16 mouse cellular contexts compared by ENCODE assay signal in genomic region chr10:95839803-95840202, GRCm38 (mm10). TPM values are rescaled to one million over a fixed set of nuclear protein-coding genes. Genes with fewer than 3 reads are reported as not detected.
"Had no signal": no experiment of that assay in that cellular context is flagged by ENCODE, and none has a peak within 500 bp of the region (broad histone marks: within the 10 kb centered on the region; RNA-seq: fewer than 3 reads in every experiment).

No protein-coding gene starts in this region.

- H3K27ac ChIP-seq: left cerebral cortex, adult 2 months; limb, embryonic 10.5 days; liver, embryonic 14.5 days; midbrain, embryonic 13.5 days had no signal

- H3K36me3 ChIP-seq: limb, embryonic 10.5 days; midbrain, embryonic 13.5 days had no signal

- ATAC-seq: intestine, embryonic 16.5 days; lung, postnatal 0 days; midbrain, embryonic 13.5 days had no signal

- DNase-seq: lung, adult 2 months; lung, postnatal 36 days; right cerebral cortex, adult 18-20 months; right cerebral cortex, postnatal 25 days; thymus, postnatal 36 days had no signal

- H3K4me3 ChIP-seq: left cerebral cortex, adult 2 months; limb, embryonic 10.5 days; midbrain, embryonic 13.5 days had no signal

- H3K4me2 ChIP-seq: midbrain, embryonic 13.5 days had no signal

- H3K9ac ChIP-seq: liver, embryonic 14.5 days; midbrain, embryonic 13.5 days had no signal

- H3K9me3 ChIP-seq: limb, embryonic 10.5 days; midbrain, embryonic 13.5 days had no signal

- H3K4me1 ChIP-seq: midbrain, embryonic 13.5 days had no signal

- H3K27me3 ChIP-seq: midbrain, embryonic 13.5 days had no signal

RNA-seq across cellular contexts. Expression of gene Gm33543, which starts 2.9 kb away (rescaled TPM):
- polyA plus RNA-seq: intestine, embryonic 16.5 days; limb, embryonic 10.5 days; limb, embryonic 14.5 days; liver, embryonic 14.5 days; lung, postnatal 0 days; midbrain, embryonic 13.5 days; neural tube, embryonic 14.5 days; small intestine, adult 2 months; stomach, embryonic 16.5 days; thymus, postnatal 0 days had no signal
